Mouse (Mus musculus): ENCODE results near the gene Clip4. TPM values are rescaled to one million over a fixed set of nuclear protein-coding genes. Genes with fewer than 3 reads are reported as not detected.
"Not testable (repeated sequence)": the region's sequence is repeated elsewhere in the genome, so short reads cannot be mapped to it uniquely, and the experiment has no call there.

Clip4 gene
- 4.7 and 4.9 TPM in 2 replicates for polyA plus RNA-seq (2015; fragmentation: Nextera tagmentation; extraction: Ambion mirVana)

DNA sequence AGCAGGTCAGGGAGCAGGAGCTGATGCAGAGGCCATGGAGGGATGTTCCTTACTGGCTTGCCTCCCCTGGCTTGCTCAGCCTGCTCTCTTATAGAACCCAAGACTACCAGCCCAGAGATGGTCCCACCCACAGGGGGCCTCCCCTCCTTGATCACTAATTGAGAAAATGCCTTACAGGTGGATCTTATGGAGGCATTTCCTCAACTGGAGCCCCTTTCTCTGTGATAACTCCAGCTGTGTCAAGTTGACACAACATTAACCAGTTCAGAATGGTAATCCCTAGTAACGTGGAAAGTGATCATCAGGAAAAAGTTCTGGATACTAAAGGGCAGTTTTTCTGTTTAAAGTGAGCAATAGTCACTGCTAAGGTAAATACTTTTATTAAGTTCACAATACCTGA is at the start of gene Clip4:
Clip4 (plus strand) TSS at position 301 of the 400 bp plus-strand sequence.
- H3K9me3 ChIP-seq (ENCODE audit: low read length); H3K27me3 ChIP-seq (ENCODE audit: insufficient read depth, low read length); H3K36me3 ChIP-seq (ENCODE audit: insufficient read depth, low read length); H3K9ac ChIP-seq (replicated peaks; ENCODE audit: low read length); H3K4me3 ChIP-seq (ENCODE audit: low read length); H3K27ac ChIP-seq (ENCODE audit: low read length); H3K4me2 ChIP-seq (replicated peaks; ENCODE audit: low read depth, low read length); ATAC-seq (ENCODE audit: low FRiP score, low TSS enrichment); H3K4me1 ChIP-seq (ENCODE audit: insufficient read depth, low read length): not testable (repeated sequence)
- WGBS, result 89% methylated on average over 1 of the region's 1 CpGs

DNA sequence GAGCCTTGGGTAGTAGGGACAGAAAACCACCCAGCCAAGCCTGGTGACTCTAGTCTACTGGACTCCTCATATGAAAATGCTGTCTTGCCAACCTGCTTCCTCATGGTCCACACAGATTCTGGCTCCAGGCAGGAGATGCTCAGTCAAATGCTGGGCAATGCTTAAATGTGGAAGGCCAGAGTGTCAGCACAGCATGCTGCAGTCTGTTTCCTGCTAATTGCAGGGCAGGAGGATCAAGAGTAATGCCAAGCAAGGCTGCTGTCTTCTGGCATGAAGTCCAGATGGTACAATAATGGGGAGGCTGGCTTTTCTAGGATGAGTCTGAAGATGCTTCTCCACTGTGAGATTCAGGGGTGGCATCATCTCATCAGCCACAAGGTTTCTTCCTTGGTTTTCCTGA is 47.8 kb upstream of the Clip4 start:
- H3K9ac ChIP-seq (replicated peaks; ENCODE audit: low read length), result no peak overlapping the region
- no peak overlapping the region for H3K27ac ChIP-seq (ENCODE audit: low read length)
- ATAC-seq (ENCODE audit: low FRiP score, low TSS enrichment), result no peak
- H3K4me3 ChIP-seq (ENCODE audit: low read length), result no peak overlapping the region
- no peaks in the 10 kb centered on the region for H3K36me3 ChIP-seq (ENCODE audit: insufficient read depth, low read length)
- H3K4me2 ChIP-seq (replicated peaks; ENCODE audit: low read depth, low read length), result no peak overlapping the region
- no peaks in the 10 kb centered on the region for H3K4me1 ChIP-seq (ENCODE audit: insufficient read depth, low read length)
- H3K9me3 ChIP-seq (ENCODE audit: low read length), result no peaks in the 10 kb centered on the region
- no peaks in the 10 kb centered on the region for H3K27me3 ChIP-seq (ENCODE audit: insufficient read depth, low read length)

DNA sequence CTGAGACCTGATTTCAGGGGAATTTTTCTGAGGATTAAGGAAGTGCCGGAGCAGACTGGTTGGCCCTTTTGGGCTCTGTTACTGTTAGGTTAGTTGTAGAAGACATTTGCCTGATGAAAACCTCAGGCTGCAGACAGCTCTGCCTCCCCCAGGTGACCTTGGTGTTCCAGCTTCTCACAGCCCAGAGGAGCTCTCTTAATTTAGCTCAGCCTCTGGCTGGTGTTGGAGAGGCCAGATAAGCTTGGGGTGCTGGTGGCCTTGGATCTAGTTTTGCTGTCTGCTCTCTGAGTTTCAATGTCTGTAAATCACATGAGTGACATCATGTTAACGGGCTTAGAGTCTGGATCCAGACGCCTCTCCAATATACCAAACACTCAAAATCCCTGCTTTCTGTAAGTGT is 47.3 kb upstream of the Clip4 start:
- Histone ChIP-seq H3K9ac (replicated peaks; ENCODE audit: low read length) (no peak overlapping the region), H3K4me3 (ENCODE audit: low read length) (no peak overlapping the region), H3K9me3 (ENCODE audit: low read length) (no peaks in the 10 kb centered on the region), H3K4me2 (replicated peaks; ENCODE audit: low read depth, low read length) (no peak overlapping the region), H3K36me3 (ENCODE audit: insufficient read depth, low read length) (no peaks in the 10 kb centered on the region), H3K4me1 (ENCODE audit: insufficient read depth, low read length) (no peaks in the 10 kb centered on the region), H3K27me3 (ENCODE audit: insufficient read depth, low read length) (no peaks in the 10 kb centered on the region), H3K27ac (ENCODE audit: low read length) (no peak overlapping the region)
- ATAC-seq (ENCODE audit: low FRiP score, low TSS enrichment), result no peak
- 49% methylated on average over 3 of the region's 3 CpGs for WGBS

DNA sequence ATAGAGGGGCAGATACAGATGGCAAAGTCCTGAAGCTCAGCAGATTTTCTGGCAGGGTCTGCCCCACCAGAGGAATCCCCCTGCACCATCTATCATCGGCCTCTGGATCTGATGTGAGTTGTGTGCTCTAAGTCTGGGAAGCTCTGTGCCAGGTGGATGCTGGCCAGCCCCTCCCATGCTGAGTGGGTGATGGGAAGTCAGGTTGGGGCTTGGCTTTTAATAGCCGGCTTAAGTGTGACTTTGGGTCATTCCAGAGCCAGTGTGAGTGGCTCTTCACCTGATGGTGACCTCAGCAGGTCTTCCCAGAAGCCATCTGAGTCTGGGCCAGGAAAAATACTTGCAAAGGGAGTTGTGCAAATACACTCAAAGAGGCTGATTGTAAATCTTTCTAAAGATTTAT is 37.6 kb upstream of the Clip4 start:
- H3K4me3 ChIP-seq (ENCODE audit: low read length), result no peak overlapping the region
- peak; percentile 46; the same call in 1 of the 2 replicates for ATAC-seq (ENCODE audit: low FRiP score, low TSS enrichment)
- 35% methylated on average over 2 of the region's 2 CpGs for WGBS
- peaks cover 5% of the 10 kb centered on the region for H3K9me3 ChIP-seq (ENCODE audit: low read length)
- H3K36me3 ChIP-seq (ENCODE audit: insufficient read depth, low read length), result no peaks in the 10 kb centered on the region
- no peaks in the 10 kb centered on the region for H3K27me3 ChIP-seq (ENCODE audit: insufficient read depth, low read length)
- no peak overlapping the region for H3K4me2 ChIP-seq (replicated peaks; ENCODE audit: low read depth, low read length)
- no peaks in the 10 kb centered on the region for H3K4me1 ChIP-seq (ENCODE audit: insufficient read depth, low read length)
- no peak overlapping the region for H3K27ac ChIP-seq (ENCODE audit: low read length)
- H3K9ac ChIP-seq (replicated peaks; ENCODE audit: low read length), result no peak overlapping the region

DNA sequence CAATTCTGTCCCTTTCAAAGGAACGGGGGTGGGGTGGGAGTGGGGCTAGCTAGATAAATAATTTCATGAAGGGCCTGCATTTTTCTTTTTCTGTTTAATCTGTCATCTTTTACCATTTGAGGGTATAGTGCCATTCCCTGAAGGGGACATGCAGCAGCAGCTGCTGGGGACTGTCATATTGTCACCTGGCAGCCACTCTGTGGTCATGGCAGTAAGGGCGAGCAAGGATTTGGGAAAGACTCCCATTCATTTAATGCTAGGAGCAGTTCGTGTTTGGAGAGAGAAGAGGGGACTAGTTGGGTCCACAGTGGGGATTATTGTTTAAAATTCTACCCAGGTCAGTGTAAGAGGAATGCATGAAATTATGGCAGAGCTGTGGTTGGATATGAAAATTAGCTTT is 31.8 kb upstream of the Clip4 start:
- ATAC-seq (ENCODE audit: low FRiP score, low TSS enrichment), result no peak
- no peaks in the 10 kb centered on the region for H3K27me3 ChIP-seq (ENCODE audit: insufficient read depth, low read length)
- peaks cover 5% of the 10 kb centered on the region for H3K9me3 ChIP-seq (ENCODE audit: low read length)
- H3K27ac ChIP-seq (ENCODE audit: low read length), result no peak overlapping the region
- H3K4me1 ChIP-seq (ENCODE audit: insufficient read depth, low read length), result no peaks in the 10 kb centered on the region
- 66% methylated on average over 3 of the region's 3 CpGs for WGBS
- no peak overlapping the region for H3K9ac ChIP-seq (replicated peaks; ENCODE audit: low read length)
- H3K4me3 ChIP-seq (ENCODE audit: low read length), result no peak overlapping the region
- H3K4me2 ChIP-seq (replicated peaks; ENCODE audit: low read depth, low read length), result no peak overlapping the region
- no peaks in the 10 kb centered on the region for H3K36me3 ChIP-seq (ENCODE audit: insufficient read depth, low read length)

DNA sequence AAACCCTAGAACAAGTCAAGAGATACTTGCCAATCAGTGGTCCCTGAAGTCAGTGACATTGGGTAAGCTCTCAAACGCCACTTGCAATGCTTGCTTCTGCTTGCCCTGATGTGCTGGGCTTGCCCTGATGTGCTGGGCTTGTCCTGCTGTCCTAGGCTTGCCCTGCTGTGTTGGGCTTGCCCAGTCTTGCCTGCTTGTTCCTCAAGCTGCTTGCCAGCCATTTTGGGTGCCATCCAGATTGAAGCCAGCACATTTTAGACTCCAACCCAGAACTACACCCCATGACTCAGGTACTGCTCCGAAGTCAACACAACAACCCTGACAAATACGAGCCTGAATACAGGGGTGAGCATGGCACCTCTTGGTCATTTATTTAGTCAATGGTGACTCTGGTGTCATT is 26.1 kb upstream of the Clip4 start:
- H3K4me1 ChIP-seq (ENCODE audit: insufficient read depth, low read length), result no peaks in the 10 kb centered on the region
- WGBS, result 80% methylated on average over 3 of the region's 3 CpGs
- H3K27me3 ChIP-seq (ENCODE audit: insufficient read depth, low read length), result no peaks in the 10 kb centered on the region
- no peak overlapping the region for H3K4me3 ChIP-seq (ENCODE audit: low read length)
- no peak for ATAC-seq (ENCODE audit: low FRiP score, low TSS enrichment)
- no peaks in the 10 kb centered on the region for H3K36me3 ChIP-seq (ENCODE audit: insufficient read depth, low read length)
- no peak overlapping the region for H3K4me2 ChIP-seq (replicated peaks; ENCODE audit: low read depth, low read length)
- no peak overlapping the region for H3K9ac ChIP-seq (replicated peaks; ENCODE audit: low read length)
- no peak overlapping the region for H3K27ac ChIP-seq (ENCODE audit: low read length)
- no peaks in the 10 kb centered on the region for H3K9me3 ChIP-seq (ENCODE audit: low read length)

DNA sequence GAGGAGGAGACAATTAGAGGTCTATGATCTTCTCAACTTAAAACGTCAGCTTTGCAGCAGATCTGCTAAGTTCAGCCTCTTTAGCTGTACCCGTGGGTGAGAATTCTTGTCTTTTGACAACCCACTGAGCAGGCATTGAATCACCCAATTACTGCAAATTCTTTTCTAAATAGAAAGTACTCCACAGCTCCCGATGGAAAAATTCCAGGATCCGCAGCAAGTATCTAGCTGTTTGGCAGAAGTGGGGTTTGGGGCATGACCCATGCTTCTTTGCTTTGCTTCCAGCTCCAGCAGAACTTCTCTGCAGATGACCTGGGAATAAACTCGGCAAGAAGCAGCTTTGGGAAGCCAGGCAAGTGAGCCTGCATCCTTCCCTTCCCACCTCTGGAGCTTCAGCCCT is 25.3 kb upstream of the Clip4 start:
- peaks cover 4% of the 10 kb centered on the region; the same call in 1 of the 2 replicates for H3K4me1 ChIP-seq (ENCODE audit: insufficient read depth, low read length)
- H3K27me3 ChIP-seq (ENCODE audit: insufficient read depth, low read length), result no peaks in the 10 kb centered on the region
- no peak overlapping the region for H3K4me3 ChIP-seq (ENCODE audit: low read length)
- H3K9me3 ChIP-seq (ENCODE audit: low read length), result no peaks in the 10 kb centered on the region
- H3K9ac ChIP-seq (replicated peaks; ENCODE audit: low read length), result no peak overlapping the region
- WGBS, result 25% methylated on average over 5 of the region's 5 CpGs
- H3K4me2 ChIP-seq (replicated peaks; ENCODE audit: low read depth, low read length), result no peak overlapping the region
- ATAC-seq (ENCODE audit: low FRiP score, low TSS enrichment), result no peak
- H3K36me3 ChIP-seq (ENCODE audit: insufficient read depth, low read length), result no peaks in the 10 kb centered on the region
- no peak overlapping the region for H3K27ac ChIP-seq (ENCODE audit: low read length)

DNA sequence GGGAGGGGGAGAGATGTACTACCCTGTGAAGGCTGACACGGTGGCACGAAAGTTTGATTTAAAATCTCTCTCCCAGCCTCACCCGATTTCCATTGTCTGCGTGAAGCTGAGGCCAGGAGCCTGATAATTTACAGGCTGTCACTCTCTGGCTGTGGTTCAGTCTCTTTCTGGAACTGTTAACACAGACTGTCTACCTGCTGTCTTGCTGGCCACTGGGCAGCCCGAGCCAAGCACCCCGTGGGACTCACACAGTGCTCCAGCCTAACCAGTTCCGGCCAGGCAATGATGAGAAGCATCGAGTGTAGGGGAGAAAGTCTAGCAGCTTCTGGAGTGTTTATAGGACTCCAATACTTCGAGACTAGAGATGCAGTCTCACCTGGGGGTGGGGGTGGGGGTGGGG is 22.2 kb upstream of the Clip4 start:
- Histone ChIP-seq H3K4me2 (replicated peaks; ENCODE audit: low read depth, low read length) (no peak overlapping the region), H3K9me3 (ENCODE audit: low read length) (no peaks in the 10 kb centered on the region), H3K4me1 (ENCODE audit: insufficient read depth, low read length) (peaks cover 4% of the 10 kb centered on the region; the same call in 1 of the 2 replicates), H3K36me3 (ENCODE audit: insufficient read depth, low read length) (no peaks in the 10 kb centered on the region), H3K9ac (replicated peaks; ENCODE audit: low read length) (no peak overlapping the region), H3K4me3 (ENCODE audit: low read length) (no peak overlapping the region), H3K27me3 (ENCODE audit: insufficient read depth, low read length) (no peaks in the 10 kb centered on the region), H3K27ac (ENCODE audit: low read length) (no peak overlapping the region)
- 41% methylated on average over 9 of the region's 9 CpGs for WGBS
- no peak for ATAC-seq (ENCODE audit: low FRiP score, low TSS enrichment)

DNA sequence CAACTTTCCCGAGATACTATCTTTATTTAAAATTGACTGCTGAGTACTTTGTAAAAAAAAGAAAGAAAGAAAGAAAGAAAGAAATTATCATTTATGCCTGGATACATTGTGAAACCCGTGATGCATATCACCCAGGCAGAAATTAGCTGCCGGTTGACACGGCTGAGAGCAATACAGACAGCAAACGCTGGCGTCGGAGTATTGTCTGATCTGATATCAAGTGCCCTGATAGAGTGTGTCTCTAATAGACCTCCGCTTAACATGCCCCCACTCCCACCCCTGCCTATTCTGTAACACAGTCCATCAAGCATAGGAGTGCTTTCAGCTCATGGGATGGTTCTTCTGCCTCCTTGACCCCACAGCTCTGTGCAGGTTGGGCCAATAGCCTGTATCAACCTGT is 20.7 kb upstream of the Clip4 start:
- no peaks in the 10 kb centered on the region for H3K9me3 ChIP-seq (ENCODE audit: low read length)
- no peak overlapping the region for H3K4me2 ChIP-seq (replicated peaks; ENCODE audit: low read depth, low read length)
- no peak overlapping the region for H3K27ac ChIP-seq (ENCODE audit: low read length)
- WGBS, result 40% methylated on average over 8 of the region's 8 CpGs
- H3K9ac ChIP-seq (replicated peaks; ENCODE audit: low read length), result no peak overlapping the region
- H3K36me3 ChIP-seq (ENCODE audit: insufficient read depth, low read length), result no peaks in the 10 kb centered on the region
- H3K4me1 ChIP-seq (ENCODE audit: insufficient read depth, low read length), result peaks cover 4% of the 10 kb centered on the region; the same call in 1 of the 2 replicates
- H3K27me3 ChIP-seq (ENCODE audit: insufficient read depth, low read length), result no peaks in the 10 kb centered on the region
- ATAC-seq (ENCODE audit: low FRiP score, low TSS enrichment), result no peak
- no peak overlapping the region for H3K4me3 ChIP-seq (ENCODE audit: low read length)

DNA sequence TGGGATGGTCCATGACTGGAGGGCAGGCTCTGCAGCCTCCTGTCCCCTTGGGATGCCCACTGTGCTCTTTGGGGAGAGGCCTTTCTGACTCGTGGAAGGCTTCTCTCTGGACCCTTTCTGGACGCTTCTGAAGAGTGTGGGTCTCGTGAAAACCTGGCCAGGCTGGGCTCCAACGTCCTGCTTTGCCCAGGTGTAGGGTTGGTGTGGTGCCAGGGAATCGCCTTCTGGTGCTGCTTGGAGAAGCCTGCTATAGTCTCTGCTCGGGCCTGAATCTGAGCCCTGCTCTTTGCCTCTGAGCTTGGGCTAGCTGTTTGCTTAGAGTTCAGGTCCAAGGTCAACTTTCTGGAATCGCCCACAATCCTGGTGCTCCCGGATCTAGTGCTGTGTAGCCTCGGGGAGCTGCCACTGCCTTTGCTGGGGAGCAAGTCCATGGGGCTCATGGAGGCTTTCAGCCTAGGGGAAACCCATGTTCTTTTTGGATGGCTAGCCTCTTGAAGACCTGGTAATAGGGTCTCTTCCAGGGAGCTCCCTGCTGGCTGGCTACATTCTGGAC is 18.6 kb upstream of the Clip4 start:
- no peak overlapping the region for H3K4me2 ChIP-seq (replicated peaks; ENCODE audit: low read depth, low read length)
- no peaks in the 10 kb centered on the region for H3K36me3 ChIP-seq (ENCODE audit: insufficient read depth, low read length)
- no peak overlapping the region for H3K4me3 ChIP-seq (ENCODE audit: low read length)
- H3K9me3 ChIP-seq (ENCODE audit: low read length), result no peaks in the 10 kb centered on the region
- no peak overlapping the region for H3K27ac ChIP-seq (ENCODE audit: low read length)
- no peak overlapping the region for H3K9ac ChIP-seq (replicated peaks; ENCODE audit: low read length)
- WGBS, result 77% methylated on average over 9 of the region's 9 CpGs
- no peak for ATAC-seq (ENCODE audit: low FRiP score, low TSS enrichment)
- H3K4me1 ChIP-seq (ENCODE audit: insufficient read depth, low read length), result peaks cover 4% of the 10 kb centered on the region; the same call in 1 of the 2 replicates
- no peaks in the 10 kb centered on the region for H3K27me3 ChIP-seq (ENCODE audit: insufficient read depth, low read length)

All from kidney, embryonic 16.5 days (tissue).